Mouse (Mus musculus): ENCODE measurements around the gene Gpatch4.

The Gpatch4 gene

DNA sequence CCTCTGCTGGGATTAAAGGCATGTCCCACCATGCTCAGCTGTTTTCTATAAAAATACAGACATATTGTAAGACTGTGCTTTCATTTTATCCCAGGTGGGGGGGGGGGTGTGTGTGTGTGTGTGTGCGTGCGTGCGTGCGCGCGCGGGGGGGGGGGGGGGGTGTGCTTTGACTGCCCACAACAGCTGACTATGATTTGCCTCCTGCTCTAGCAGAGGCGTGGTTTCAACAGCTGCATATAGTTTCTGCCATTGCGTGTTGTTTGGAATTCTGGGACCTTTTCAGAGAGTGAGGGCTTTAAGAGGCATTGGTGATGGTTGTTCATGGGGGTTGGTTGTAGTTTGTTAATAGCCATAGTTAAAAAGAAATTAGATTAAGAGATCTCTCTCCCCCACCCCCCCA, 42.6 kb downstream of the Gpatch4 start:
- in situ Hi-C loops (cut with MboI; ENCODE audit: unreplicated experiment in 2 of 2): loop anchor here (5.0 kb wide), 3 partner anchors 47 to 157 kb away; no protein-coding TSS in a partner anchor

- in situ Hi-C loops (cut with MboI; ENCODE audit: unreplicated experiment in 2 of 2): loop anchor here (5.0 kb wide), 3 partner anchors 45 to 155 kb away; no protein-coding TSS in a partner anchor
Observed at GRCm38 (mm10) chr3:88087688-88088087, 44.8 kb downstream of the Gpatch4 start.

DNA sequence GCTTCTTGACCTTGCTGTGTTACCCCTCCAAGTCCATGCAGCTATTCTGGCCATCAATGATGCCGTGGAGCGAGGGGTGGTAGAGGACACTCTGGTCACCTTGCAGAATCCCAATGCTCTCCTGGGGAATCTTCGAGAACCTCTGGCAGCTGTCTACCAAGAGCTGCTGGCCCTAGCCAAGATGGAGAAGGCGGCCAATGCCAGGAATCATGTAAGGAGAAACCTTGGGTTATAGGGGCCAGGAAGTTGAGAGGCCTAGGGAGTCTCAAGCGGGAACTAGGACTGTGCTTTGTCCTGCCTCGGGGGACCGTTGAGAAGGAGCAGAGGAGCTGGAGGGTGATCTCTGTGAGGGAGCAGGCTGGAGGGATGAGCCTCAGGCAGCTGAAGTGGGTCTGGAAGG, 47.2 kb downstream of the Gpatch4 start:
- in situ Hi-C loops (cut with MboI; ENCODE audit: unreplicated experiment in 2 of 2): loop anchor here in 1 of 2 experiments (5.0 kb wide), 1 partner anchor 42 kb away; no protein-coding TSS in a partner anchor

- in situ Hi-C loops (cut with MboI; ENCODE audit: unreplicated experiment in 2 of 2): loop anchor here in 1 of 2 experiments (5.0 kb wide), 1 partner anchor 42 kb away; no protein-coding TSS in a partner anchor
Observed at GRCm38 (mm10) chr3:88090616-88091015, 47.7 kb downstream of the Gpatch4 start.

- in situ Hi-C loops (cut with MboI; ENCODE audit: unreplicated experiment in 2 of 2): loop anchor here in 1 of 2 experiments (5.0 kb wide), 1 partner anchor 38 kb away; no protein-coding TSS in a partner anchor
Observed at GRCm38 (mm10) chr3:88094126-88094525, 51.2 kb downstream of the Gpatch4 start.

DNA sequence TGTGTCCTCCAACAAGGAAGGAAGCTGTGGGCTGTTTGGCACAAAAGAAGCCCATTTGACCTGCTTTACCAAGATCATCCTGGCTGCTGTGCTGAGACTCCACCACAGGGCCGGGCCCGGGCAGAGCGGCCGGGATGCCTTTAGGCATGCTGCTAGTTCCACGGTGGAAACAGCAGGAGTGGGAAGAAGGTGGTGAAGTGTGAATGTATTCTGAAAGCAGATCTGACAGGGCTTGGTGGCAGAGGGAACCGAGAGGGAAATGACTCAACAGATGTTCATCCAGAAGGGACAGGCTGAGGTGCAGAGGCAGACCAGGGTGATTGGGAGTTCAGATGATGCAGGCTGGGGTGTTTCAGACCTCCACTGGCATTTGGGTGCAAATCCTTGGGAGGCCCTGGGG, 54.8 kb downstream of the Gpatch4 start:
- in situ Hi-C loops (cut with MboI; ENCODE audit: unreplicated experiment in 2 of 2): no loop called here

- in situ Hi-C loops (cut with MboI; ENCODE audit: unreplicated experiment in 2 of 2): no loop called here
Observed at GRCm38 (mm10) chr3:88100251-88100650, 57.3 kb downstream of the Gpatch4 start.

GRCm38 (mm10) chr3:88101736-88102135, 58.8 kb downstream of the Gpatch4 start:
- in situ Hi-C loops (cut with MboI; ENCODE audit: unreplicated experiment in 2 of 2): no loop called here

GRCm38 (mm10) chr3:88102196-88102595, 59.3 kb downstream of the Gpatch4 start:
- in situ Hi-C loops (cut with MboI; ENCODE audit: unreplicated experiment in 2 of 2): no loop called here

- in situ Hi-C loops (cut with MboI; ENCODE audit: unreplicated experiment in 2 of 2): no loop called here
Observed at GRCm38 (mm10) chr3:88102611-88103010, 59.7 kb downstream of the Gpatch4 start.

All from v-Abl transformed pro-B cells (cell line).